Mouse (Mus musculus) embryonic facial prominence, embryonic 14.5 days (tissue): ENCODE data around the gene Cd69. TPM values are rescaled to one million over a fixed set of nuclear protein-coding genes. Genes with fewer than 3 reads are reported as not detected.
A peak's percentile ranks its signal among the peaks of the same experiment; 100 is the strongest.

Experiments used
- ATAC-seq: fragments of 200-750 bp; cut with Nextera tagmentation; 2 replicates; pipeline ENCODE4 v1.8.0; 2017; ENCODE audit warnings: low read depth, moderate number of reproducible peaks, moderate TSS enrichment
- DNase-seq: peaks from one replicate; pipeline ENCODE4 v3.0.0-alpha.2; 2015; ENCODE audit warnings: low spot score
- H3K27ac ChIP-seq: fragments of 300-500 bp; sonication (generic); replicated peaks from 2 replicates; pipeline ENCODE4 v1.5.1; 2014; ENCODE audit warnings: low read depth, mild to moderate bottlenecking, low read length, moderate library complexity
- H3K27me3 ChIP-seq: fragments of 300-500 bp; sonication (generic); replicated peaks from 2 replicates; pipeline ENCODE4 v1.6.1; 2014; ENCODE audit warnings: low read length; ENCODE audit not compliant: control insufficient read depth, insufficient read depth
- H3K36me3 ChIP-seq: fragments of 300-500 bp; sonication (generic); 2 replicates; pipeline ENCODE4 v1.6.1; 2014; ENCODE audit warnings: low read length, mixed read lengths; ENCODE audit not compliant: control insufficient read depth, insufficient read depth
- H3K4me1 ChIP-seq: fragments of 300-500 bp; sonication (generic); 2 replicates; pipeline ENCODE4 v1.6.1; 2014; ENCODE audit warnings: antibody characterized with exemption, low read length; ENCODE audit not compliant: control insufficient read depth, insufficient read depth
- H3K4me2 ChIP-seq: fragments of 300-500 bp; sonication (generic); 2 replicates; pipeline ENCODE4 v1.6.1; 2014; ENCODE audit warnings: low read depth, mild to moderate bottlenecking, low read length, moderate library complexity, mixed read lengths
- H3K4me3 ChIP-seq: fragments of 300-500 bp; sonication (generic); 2 replicates; pipeline ENCODE4 v1.5.1; 2014; ENCODE audit warnings: low read depth, mild to moderate bottlenecking, low read length
- H3K9ac ChIP-seq: fragments of 300-500 bp; sonication (generic); 2 replicates; pipeline ENCODE4 v1.6.1; 2014; ENCODE audit warnings: low read depth, mild to moderate bottlenecking, low read length, moderate library complexity, mixed read lengths
- H3K9me3 ChIP-seq: fragments of 300-500 bp; sonication (generic); 2 replicates; pipeline ENCODE4 v1.6.1; 2016; ENCODE audit warnings: low read length; ENCODE audit not compliant: control insufficient read depth
- WGBS: fragments of 180-500 bp; shearing (Covaris S2); extraction: QIAGEN DNeasy Blood & Tissue Kit; methylation state at CpG from one replicate; pipeline ENCODE4 v1.1.7; 2014; 5-methylcytosine and 5-hydroxymethylcytosine counted together
- polyA plus RNA-seq: library from polyadenylated mRNA; unstranded; fragments of >200 nt; fragmentation: Nextera tagmentation; extraction: Ambion mirVana; gene quantifications from 2 replicates; pipeline ENCODE4 v1.2.1, GENCODE M21; 2014

Gene Cd69
- polyA plus RNA-seq, 1 experiment from 2014 or later = 0.35 TPM

- Histone ChIP-seq H3K4me3 (no peak overlapping the region), H3K27me3 (no peaks in the 10 kb centered on the region), H3K36me3 (no peaks in the 10 kb centered on the region), H3K27ac (no peak overlapping the region), H3K4me1 (no peaks in the 10 kb centered on the region), H3K9ac (no peak overlapping the region), H3K4me2 (no peak overlapping the region), H3K9me3 (no peaks in the 10 kb centered on the region)
- DNase-seq (peak; percentile 4), ATAC-seq (no peak)
- WGBS = 61% methylated on average over 7 of the region's 7 CpGs
These were observed 9.3 kb upstream of the Cd69 start for GRCm38 (mm10) chr6:129284384-129285104.

- H3K27me3 ChIP-seq = no peaks in the 10 kb centered on the region
- no peak for ATAC-seq
- H3K4me1 ChIP-seq = no peaks in the 10 kb centered on the region
- H3K4me3 ChIP-seq = no peak overlapping the region
- no peaks in the 10 kb centered on the region for H3K36me3 ChIP-seq
- no peak overlapping the region for H3K4me2 ChIP-seq
- H3K27ac ChIP-seq = no peak overlapping the region
- no peaks in the 10 kb centered on the region for H3K9me3 ChIP-seq
- 63% methylated on average over 3 of the region's 3 CpGs for WGBS
- no peak overlapping the region for H3K9ac ChIP-seq
- DNase-seq = no peak
These were observed 8.0 kb upstream of the Cd69 start for GRCm38 (mm10) chr6:129283271-129283670.

GRCm38 (mm10) chr6:129276483-129276882 lies 1.2 kb upstream of the Cd69 start:
- 90% methylated on average over 2 of the region's 2 CpGs for WGBS
- no peak for ATAC-seq
- Histone ChIP-seq H3K4me2 (no peak overlapping the region), H3K4me3 (no peak overlapping the region), H3K4me1 (no peaks in the 10 kb centered on the region), H3K27me3 (no peaks in the 10 kb centered on the region), H3K27ac (no peak overlapping the region), H3K9me3 (no peaks in the 10 kb centered on the region), H3K36me3 (no peaks in the 10 kb centered on the region), H3K9ac (no peak overlapping the region)
- DNase-seq = no peak

- WGBS = 57% methylated on average over 3 of the region's 3 CpGs
- ATAC-seq = no peak
These were observed 478 bp upstream of the Cd69 start for GRCm38 (mm10) chr6:129275624-129276203.

DNA sequence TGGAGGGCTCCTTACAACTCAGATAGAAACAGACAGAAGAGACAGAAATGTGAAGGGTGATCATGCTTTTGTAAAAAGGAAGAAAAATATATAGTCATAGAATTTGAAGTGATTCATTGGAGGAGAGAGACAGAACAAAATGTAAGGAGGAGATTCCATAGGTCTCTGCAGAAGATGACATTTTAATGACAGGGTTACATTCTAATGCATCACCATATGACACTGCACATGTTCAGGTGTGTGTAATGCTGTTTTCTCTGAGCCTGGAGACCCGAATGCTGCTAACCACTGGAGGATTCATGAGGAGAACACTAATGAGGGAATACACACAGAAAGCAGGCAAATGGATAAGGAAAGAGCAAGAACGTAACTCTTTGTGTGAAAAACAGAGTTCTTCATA lies 760 bp downstream of the Cd69 start:
- Histone ChIP-seq H3K4me2 (no peak overlapping the region), H3K9me3 (no peaks in the 10 kb centered on the region), H3K27ac (no peak overlapping the region), H3K9ac (no peak overlapping the region), H3K36me3 (no peaks in the 10 kb centered on the region), H3K4me1 (no peaks in the 10 kb centered on the region), H3K27me3 (no peaks in the 10 kb centered on the region), H3K4me3 (no peak overlapping the region)
- ATAC-seq (no peak), DNase-seq (no peak)
- 72% methylated on average over 2 of the region's 2 CpGs for WGBS

More at GRCm38 (mm10) chr6:129275624-129276203, 478 bp upstream of the Cd69 start:
- DNase-seq = no peak
- H3K4me2 ChIP-seq = no peak overlapping the region
- no peak overlapping the region for H3K4me3 ChIP-seq
- no peaks in the 10 kb centered on the region for H3K9me3 ChIP-seq
- H3K27ac ChIP-seq = no peak overlapping the region
- H3K4me1 ChIP-seq = no peaks in the 10 kb centered on the region
- no peak overlapping the region for H3K9ac ChIP-seq
- H3K36me3 ChIP-seq = no peaks in the 10 kb centered on the region
- H3K27me3 ChIP-seq = no peaks in the 10 kb centered on the region

DNA sequence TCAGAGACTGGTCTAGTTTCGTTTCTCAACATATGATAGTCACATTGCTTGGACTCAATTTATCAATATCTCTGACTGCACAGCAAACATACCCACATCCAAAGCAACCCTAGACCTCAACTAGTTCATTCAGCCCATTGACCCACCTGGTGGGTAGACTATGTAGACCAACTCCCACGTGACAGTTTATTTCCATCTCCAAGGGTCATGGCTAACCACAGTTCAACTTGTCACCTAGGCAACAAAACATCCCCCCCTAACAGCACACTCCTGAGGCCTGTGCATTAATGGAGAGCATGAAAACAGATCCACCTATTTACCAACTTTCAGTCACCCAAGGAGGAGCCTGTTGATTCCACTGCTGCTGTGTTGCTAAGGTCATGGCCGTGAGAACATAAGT lies 1.6 kb downstream of the Cd69 start:
- no peak for ATAC-seq
- Histone ChIP-seq H3K4me3 (no peak overlapping the region), H3K27me3 (no peaks in the 10 kb centered on the region), H3K27ac (no peak overlapping the region), H3K36me3 (no peaks in the 10 kb centered on the region), H3K9me3 (no peaks in the 10 kb centered on the region), H3K4me1 (no peaks in the 10 kb centered on the region), H3K9ac (no peak overlapping the region), H3K4me2 (no peak overlapping the region)
- DNase-seq = no peak
- WGBS = 76% methylated on average over 3 of the region's 3 CpGs

DNA sequence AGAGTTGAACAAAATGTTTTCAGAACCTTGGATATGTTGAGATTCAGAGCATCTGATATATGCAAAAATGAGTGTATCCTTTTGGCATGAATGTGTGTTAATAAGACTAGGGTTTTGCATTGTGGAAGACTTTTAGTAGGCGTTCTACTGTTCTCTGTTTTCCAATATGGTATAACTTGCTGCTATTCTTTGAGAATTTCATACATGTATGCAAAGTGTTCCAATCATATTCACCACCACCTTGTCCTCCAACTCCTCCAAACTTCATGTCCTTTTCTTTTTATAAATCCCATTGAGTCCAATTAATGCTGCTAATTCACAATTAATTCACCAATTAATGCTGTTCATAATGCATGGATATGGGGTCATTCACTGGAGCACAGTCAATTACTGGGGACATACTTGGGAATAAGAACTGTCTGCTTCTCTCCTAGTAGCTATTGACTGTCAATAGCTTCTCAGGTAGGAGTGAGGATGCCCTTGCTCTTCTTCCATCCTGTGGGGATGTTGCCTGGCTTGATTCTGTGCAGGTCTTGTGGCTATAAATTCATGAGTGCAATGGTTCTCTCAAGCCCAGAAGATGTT lies 8.7 kb downstream of the Cd69 start:
- no peaks in the 10 kb centered on the region for H3K36me3 ChIP-seq
- no peak overlapping the region for H3K9ac ChIP-seq
- WGBS = 81% methylated on average over 1 of the region's 1 CpGs
- no peaks in the 10 kb centered on the region for H3K4me1 ChIP-seq
- H3K4me2 ChIP-seq = no peak overlapping the region
- ATAC-seq (no peak), DNase-seq (no peak)
- H3K27me3 ChIP-seq = no peaks in the 10 kb centered on the region
- no peaks in the 10 kb centered on the region for H3K9me3 ChIP-seq
- no peak overlapping the region for H3K27ac ChIP-seq
- no peak overlapping the region for H3K4me3 ChIP-seq

- Histone ChIP-seq H3K27me3 (no peaks in the 10 kb centered on the region), H3K9me3 (no peaks in the 10 kb centered on the region), H3K4me3 (no peak overlapping the region), H3K27ac (no peak overlapping the region), H3K9ac (no peak overlapping the region), H3K4me2 (no peak overlapping the region), H3K4me1 (no peaks in the 10 kb centered on the region), H3K36me3 (no peaks in the 10 kb centered on the region)
- DNase-seq (no peak), ATAC-seq (no peak)
- WGBS = 61% methylated on average over 3 of the region's 3 CpGs
These were observed 9.4 kb downstream of the Cd69 start for GRCm38 (mm10) chr6:129265821-129266220.

GRCm38 (mm10) chr6:129260940-129261339 lies 14.3 kb downstream of the Cd69 start:
- no peak for ATAC-seq
- H3K4me2 ChIP-seq = no peak overlapping the region
- 82% methylated on average over 4 of the region's 4 CpGs for WGBS

More at GRCm38 (mm10) chr6:129260940-129261339, 14.3 kb downstream of the Cd69 start:
- Histone ChIP-seq H3K9ac (no peak overlapping the region), H3K27me3 (no peaks in the 10 kb centered on the region), H3K4me1 (no peaks in the 10 kb centered on the region), H3K36me3 (no peaks in the 10 kb centered on the region), H3K27ac (no peak overlapping the region), H3K9me3 (no peaks in the 10 kb centered on the region), H3K4me3 (no peak overlapping the region)
- DNase-seq = no peak
